Mouse (Mus musculus) kidney, adult 2 months (tissue): ENCODE measurements around the gene Bmf. TPM values are rescaled to one million over a fixed set of nuclear protein-coding genes. Genes with fewer than 3 reads are reported as not detected.

Experiments
- DNase-seq: peaks from one replicate; pipeline ENCODE4 v3.0.0; 2021
- H3K27ac ChIP-seq: fragments of 200-500 bp; 2 replicates; pipeline ENCODE4 v1.5.1; 2012; ENCODE audit warnings: low read depth, low read length, control low read depth, inconsistent platforms; ENCODE audit not compliant: insufficient read depth
- H3K27me3 ChIP-seq: fragments of 200-500 bp; replicated peaks from 2 replicates; pipeline ENCODE4 v1.6.1; 2012; ENCODE audit warnings: mild to moderate bottlenecking, moderate library complexity, low read length, inconsistent platforms; ENCODE audit not compliant: control insufficient read depth, insufficient read depth
- H3K36me3 ChIP-seq: fragments of 200-500 bp; 2 replicates; pipeline ENCODE4 v1.6.1; 2012; ENCODE audit warnings: mild to moderate bottlenecking, moderate library complexity, low read length, inconsistent platforms; ENCODE audit not compliant: control insufficient read depth, insufficient read depth
- H3K4me1 ChIP-seq: fragments of 200-500 bp; 2 replicates; pipeline ENCODE4 v1.6.1; 2011; ENCODE audit warnings: low read length; ENCODE audit not compliant: control insufficient read depth, insufficient read depth
- H3K4me3 ChIP-seq: fragments of 200-500 bp; 2 replicates; pipeline ENCODE4 v1.5.1; 2011; ENCODE audit warnings: mild to moderate bottlenecking, low read depth, low read length, control low read depth; ENCODE audit not compliant: insufficient read depth
- CTCF ChIP-seq: fragments of 200-500 bp; conservative IDR thresholded peaks from 2 replicates; pipeline ENCODE4 v1.5.1; 2011; ENCODE audit warnings: low read depth, mild to moderate bottlenecking, control low read depth, low read length, moderate library complexity, mixed read lengths; ENCODE audit not compliant: insufficient read depth, insufficient read length
- POLR2A ChIP-seq: fragments of 200-500 bp; IDR thresholded peaks from one replicate; pipeline ENCODE4 v1.6.1; 2011; ENCODE audit warnings: low read depth, low read length, control low read depth
- WGBS: fragments of 180-500 bp; shearing (Covaris S2); methylation state at CpG from one replicate; pipeline ENCODE4 v1.1.7; 2018; 5-methylcytosine and 5-hydroxymethylcytosine counted together
- polyA plus RNA-seq: library from polyadenylated mRNA; depleted of rRNA; stranded (reverse); fragments of >200 nt; gene quantifications from 2 replicates; pipeline ENCODE4 v1.2.3, GENCODE M21; 2012

Bmf gene
- polyA plus RNA-seq, 1 experiment: 10.5 TPM

GRCm38 (mm10) chr2:118551606-118552005, 2.1 kb upstream of the Bmf start:
- 65% methylated on average over 2 of the region's 2 CpGs for WGBS
- peak; percentile 78 for DNase-seq
- H3K4me3 ChIP-seq: no peak overlapping the region
- no peak for TF ChIP-seq POLR2A
- no peak for TF ChIP-seq CTCF
- no peaks in the 10 kb centered on the region for H3K27me3 ChIP-seq
- peaks cover 9% of the 10 kb centered on the region for H3K4me1 ChIP-seq
- no peaks in the 10 kb centered on the region for H3K36me3 ChIP-seq
- H3K27ac ChIP-seq: no peak overlapping the region

- peak overlapping the region; percentile 32 for H3K27ac ChIP-seq
- H3K27me3 ChIP-seq: no peaks in the 10 kb centered on the region
- WGBS: 1% methylated on average over 18 of the region's 18 CpGs
- peaks cover 33% of the 10 kb centered on the region for H3K4me1 ChIP-seq
- no peak; the same call in 1 of the 2 replicates for TF ChIP-seq CTCF
- no peak for TF ChIP-seq POLR2A
- H3K36me3 ChIP-seq: no peaks in the 10 kb centered on the region
- DNase-seq: no peak
- peak overlapping the region; percentile 68 for H3K4me3 ChIP-seq
Measured at GRCm38 (mm10) chr2:118548421-118549221, 866 bp downstream of the Bmf start.

DNA sequence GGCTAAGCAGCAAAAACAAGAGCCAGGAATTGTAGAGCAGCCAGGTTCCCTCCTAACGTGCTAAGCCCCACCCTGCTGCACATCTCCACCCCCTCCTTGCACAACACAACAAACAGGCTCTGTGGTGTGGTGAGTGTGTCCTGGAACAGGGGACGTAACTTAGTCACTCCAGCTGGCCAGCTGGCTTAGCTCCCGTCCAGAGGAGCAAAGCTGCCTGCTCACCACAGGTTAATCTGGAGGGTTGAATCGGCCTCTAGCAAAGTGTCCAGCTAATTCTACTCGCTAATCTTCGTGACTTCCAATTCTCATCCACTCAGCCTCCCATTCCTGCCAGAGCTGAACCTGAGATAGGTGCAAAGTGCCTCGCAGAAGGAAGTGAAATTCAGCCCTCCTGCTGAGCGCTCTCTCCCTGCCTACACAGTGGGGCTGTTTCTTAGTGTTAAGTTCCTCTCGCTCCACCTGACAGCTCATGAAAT, 1.9 kb downstream of the Bmf start:
- H3K4me1 ChIP-seq: peaks cover 43% of the 10 kb centered on the region
- H3K27ac ChIP-seq: peak overlapping the region; percentile 27; the same call in 1 of the 2 replicates
- H3K27me3 ChIP-seq: no peaks in the 10 kb centered on the region
- WGBS: 9% methylated on average over 9 of the region's 9 CpGs
- TF ChIP-seq POLR2A: no peak
- TF ChIP-seq CTCF: no peak
- H3K36me3 ChIP-seq: no peaks in the 10 kb centered on the region
- H3K4me3 ChIP-seq: peak overlapping the region; percentile 15; the same call in 1 of the 2 replicates
- peak; percentile 73 for DNase-seq

- TF ChIP-seq CTCF (no peak), POLR2A (no peak)
- H3K4me1 ChIP-seq: peaks cover 47% of the 10 kb centered on the region
- H3K36me3 ChIP-seq: no peaks in the 10 kb centered on the region
- H3K27me3 ChIP-seq: no peaks in the 10 kb centered on the region
- H3K27ac ChIP-seq: peak overlapping the region; percentile 79
- WGBS: 58% methylated on average over 3 of the region's 3 CpGs
- DNase-seq: no peak
- H3K4me3 ChIP-seq: no peak overlapping the region
Measured at GRCm38 (mm10) chr2:118546798-118547165, 2.7 kb downstream of the Bmf start.

- peaks cover 47% of the 10 kb centered on the region for H3K4me1 ChIP-seq
- H3K27me3 ChIP-seq: no peaks in the 10 kb centered on the region
- peak overlapping the region; percentile 79 for H3K27ac ChIP-seq
- no peak overlapping the region for H3K4me3 ChIP-seq
- TF ChIP-seq CTCF: no peak
- TF ChIP-seq POLR2A: no peak
- no peaks in the 10 kb centered on the region for H3K36me3 ChIP-seq
- WGBS: 25% methylated on average over 5 of the region's 5 CpGs
- DNase-seq: no peak
Measured at GRCm38 (mm10) chr2:118546104-118546797, 3.2 kb downstream of the Bmf start.

DNA sequence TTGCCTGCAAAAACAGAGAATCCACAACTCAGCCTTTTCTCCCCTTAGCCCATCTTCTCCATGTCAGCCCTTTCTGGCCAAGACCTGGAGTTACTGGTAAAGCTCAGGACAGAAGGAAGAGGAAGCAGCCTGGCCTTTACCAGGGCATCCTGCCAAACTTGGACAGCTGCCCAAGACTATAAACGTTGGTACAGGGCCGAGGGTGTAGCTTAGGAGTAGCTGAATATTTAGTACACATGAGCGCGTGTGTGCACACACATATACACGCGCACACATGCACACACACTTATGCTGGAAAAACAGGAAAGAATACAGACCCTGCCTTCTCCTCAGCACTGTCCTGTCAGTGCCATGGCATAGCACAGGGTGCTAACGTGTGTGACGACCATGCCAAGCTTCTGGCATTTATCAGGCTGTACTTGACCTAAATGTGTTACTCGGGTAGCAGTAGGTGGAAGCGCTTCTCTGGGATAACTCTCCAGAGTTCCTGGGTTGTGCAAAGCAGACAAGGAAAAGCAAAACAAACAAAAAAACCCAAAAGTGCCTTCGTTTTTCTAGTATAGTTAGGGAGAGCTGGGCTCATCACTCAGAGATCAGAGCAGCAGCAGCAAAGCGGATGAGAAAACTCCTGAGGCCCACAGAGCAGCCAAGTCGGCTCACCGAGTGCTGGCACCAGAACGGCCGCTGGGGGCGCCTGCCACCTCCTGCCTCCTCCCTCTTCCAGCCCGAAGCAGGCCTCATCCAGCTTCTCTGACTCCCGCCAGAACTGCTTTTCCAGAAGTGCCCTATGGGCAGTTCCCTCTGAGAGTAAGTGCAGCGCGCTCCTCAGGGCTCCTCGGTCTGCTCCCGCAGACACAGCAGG, 4.0 kb downstream of the Bmf start:
- DNase-seq: peak; percentile 95
- WGBS: 9% methylated on average over 23 of the region's 23 CpGs
- H3K27ac ChIP-seq: peak overlapping the region; percentile 79
- no peak overlapping the region; the same call in 1 of the 2 replicates for H3K4me3 ChIP-seq
- TF ChIP-seq POLR2A (no peak), CTCF (peak; percentile 72)
- H3K36me3 ChIP-seq: no peaks in the 10 kb centered on the region
- no peaks in the 10 kb centered on the region for H3K27me3 ChIP-seq
- H3K4me1 ChIP-seq: peaks cover 51% of the 10 kb centered on the region
